Mouse (Mus musculus): ENCODE data around the gene Celf6.

Gene Celf6

GRCm38 (mm10) chr9:59577844-59578504, at the start of gene Celf6:
TSS of gene Celf6 (plus strand) at chr9:59577917.
- no peak for DNase-seq (ENCODE audit: extremely low read depth, low read depth, low spot score)

- no peak for DNase-seq (ENCODE audit: extremely low read depth, low read depth, low spot score)
These were observed 49.4 kb upstream of the Celf6 start for GRCm38 (mm10) chr9:59528274-59528673.

- no peak for DNase-seq (ENCODE audit: extremely low read depth, low read depth, low spot score)
These were observed 46.1 kb upstream of the Celf6 start for GRCm38 (mm10) chr9:59531645-59532044.

- DNase-seq (ENCODE audit: extremely low read depth, low read depth, low spot score), result no peak
These were observed 44.3 kb upstream of the Celf6 start for GRCm38 (mm10) chr9:59533422-59533821.

- DNase-seq (ENCODE audit: extremely low read depth, low read depth, low spot score), result no peak
These were observed 43.8 kb upstream of the Celf6 start for GRCm38 (mm10) chr9:59533889-59534288.

GRCm38 (mm10) chr9:59537651-59538050, 40.1 kb upstream of the Celf6 start:
- no peak for DNase-seq (ENCODE audit: extremely low read depth, low read depth, low spot score)

- DNase-seq (ENCODE audit: extremely low read depth, low read depth, low spot score), result no peak
These were observed 38.1 kb upstream of the Celf6 start, which contains the start of the genes Hexa and Tmem202 for GRCm38 (mm10) chr9:59539441-59540137. TSS of gene Hexa (plus strand) at chr9:59539540. TSS of gene Tmem202 (minus strand) at chr9:59539847.

GRCm38 (mm10) chr9:59541617-59542016, 36.1 kb upstream of the Celf6 start:
- no peak for DNase-seq (ENCODE audit: extremely low read depth, low read depth, low spot score)

- DNase-seq (ENCODE audit: extremely low read depth, low read depth, low spot score), result peak; percentile 62
These were observed 34.9 kb upstream of the Celf6 start for GRCm38 (mm10) chr9:59542766-59543324.

- no peak for DNase-seq (ENCODE audit: extremely low read depth, low read depth, low spot score)
These were observed 33.0 kb upstream of the Celf6 start for GRCm38 (mm10) chr9:59544739-59545138.

- no peak for DNase-seq (ENCODE audit: extremely low read depth, low read depth, low spot score)
These were observed 29.8 kb upstream of the Celf6 start for GRCm38 (mm10) chr9:59547869-59548268.

- no peak for DNase-seq (ENCODE audit: extremely low read depth, low read depth, low spot score)
These were observed 28.7 kb upstream of the Celf6 start for GRCm38 (mm10) chr9:59548961-59549487.

GRCm38 (mm10) chr9:59550077-59550476, 27.6 kb upstream of the Celf6 start:
- DNase-seq (ENCODE audit: extremely low read depth, low read depth, low spot score), result no peak

GRCm38 (mm10) chr9:59551017-59551416, 26.7 kb upstream of the Celf6 start:
- no peak for DNase-seq (ENCODE audit: extremely low read depth, low read depth, low spot score)

GRCm38 (mm10) chr9:59551620-59552031, 26.1 kb upstream of the Celf6 start:
- DNase-seq (ENCODE audit: extremely low read depth, low read depth, low spot score), result peak; percentile 83

GRCm38 (mm10) chr9:59552610-59553009, 25.1 kb upstream of the Celf6 start:
- no peak for DNase-seq (ENCODE audit: extremely low read depth, low read depth, low spot score)

GRCm38 (mm10) chr9:59553719-59554118, 24.0 kb upstream of the Celf6 start:
- no peak for DNase-seq (ENCODE audit: extremely low read depth, low read depth, low spot score)

GRCm38 (mm10) chr9:59565600-59565999, 12.1 kb upstream of the Celf6 start:
- no peak for DNase-seq (ENCODE audit: extremely low read depth, low read depth, low spot score)

GRCm38 (mm10) chr9:59567111-59567510, 10.6 kb upstream of the Celf6 start:
- DNase-seq (ENCODE audit: extremely low read depth, low read depth, low spot score), result no peak

GRCm38 (mm10) chr9:59571852-59572251, 5.9 kb upstream of the Celf6 start:
- no peak for DNase-seq (ENCODE audit: extremely low read depth, low read depth, low spot score)

GRCm38 (mm10) chr9:59577401-59577800, 316 bp upstream of the Celf6 start:
- DNase-seq (ENCODE audit: extremely low read depth, low read depth, low spot score), result no peak

- no peak for DNase-seq (ENCODE audit: extremely low read depth, low read depth, low spot score)
These were observed 769 bp downstream of the Celf6 start for GRCm38 (mm10) chr9:59578505-59578867.

Data from fat pad, adult 2 months (tissue).